Mouse (Mus musculus): ENCODE data around the gene Ihh. TPM values are rescaled to one million over a fixed set of nuclear protein-coding genes. Genes with fewer than 3 reads are reported as not detected.
A peak's percentile ranks its signal among the peaks of the same experiment; 100 is the strongest.

The Ihh gene
- total and polyA plus RNA-seq, 3 experiments, result not detected

GRCm38 (mm10) chr1:74967962-74968580 is 16.6 kb upstream of the Ihh start:
- H3K9me3 ChIP-seq (replicated peaks; ENCODE audit: low read length), result no peaks in the 10 kb centered on the region
- H3K27me3 ChIP-seq (replicated peaks), result no peaks in the 10 kb centered on the region
- H3K36me3 ChIP-seq (replicated peaks in 1 of 2; ENCODE audit: control insufficient read depth in 1 of 2, insufficient read depth in 1 of 2, low read length in 1 of 2), result no peaks in the 10 kb centered on the region
- H3K27ac ChIP-seq (ENCODE audit: insufficient read depth, low read depth), result no peak overlapping the region
- H3K9ac ChIP-seq (ENCODE audit: insufficient read depth, low read depth), result no peak overlapping the region
- no peak overlapping the region for H3K4me3 ChIP-seq (replicated peaks in 1 of 3; ENCODE audit: low read depth in 2 of 3, low read length in 2 of 3, poor library complexity in 1 of 3)
- no peaks in the 10 kb centered on the region for H3K79me2 ChIP-seq (replicated peaks; ENCODE audit: control insufficient read depth, extremely low read depth, insufficient read depth, poor library complexity, severe bottlenecking)
- DNase-seq (ENCODE audit: extremely low read depth), result no peak
- dilution Hi-C loops (cut with MboI; ENCODE audit: extremely low pct_ligation_motif_present, extremely low pct_unique_long_range_greater_than_20kb, low sequenced_read_pairs) (no loop called here), in situ Hi-C loops (cut with MboI; ENCODE audit: low pct_ligation_motif_present, low pct_unique_long_range_greater_than_20kb, low sequenced_read_pairs) (no loop called here)
- no peak for TF ChIP-seq JUN (IDR thresholded peaks at IDR 0.05; ENCODE audit: insufficient read depth, low read depth, low read length)
- no peak for TF ChIP-seq CHD2 (IDR thresholded peaks at IDR 0.05; ENCODE audit: low read length)
- no peak for TF ChIP-seq ZMIZ1 (IDR thresholded peaks at IDR 0.05; ENCODE audit: low read depth, low read length)
- TF ChIP-seq TCF12 (IDR thresholded peaks at IDR 0.05; ENCODE audit: low read depth, low read length), result no peak
- TF ChIP-seq RCOR1 (conservative IDR thresholded peaks at IDR 0.05; ENCODE audit: low read depth, low read length), result no peak
- TF ChIP-seq MEF2A (IDR thresholded peaks at IDR 0.05; ENCODE audit: borderline replicate concordance, low read depth, low read length), result no peak
- TF ChIP-seq ZNF384 (IDR thresholded peaks at IDR 0.05; ENCODE audit: low read depth, low read length), result no peak
- no peaks in the 10 kb centered on the region for H3K4me1 ChIP-seq (ENCODE audit: control insufficient read depth in 1 of 2, insufficient read depth in 2 of 2)
- H3K4me2 ChIP-seq (ENCODE audit: insufficient read depth, low read depth, poor library complexity, severe bottlenecking), result no peak overlapping the region

- no peak overlapping the region for H3K9ac ChIP-seq (ENCODE audit: insufficient read depth, low read depth)
- H3K9me3 ChIP-seq (replicated peaks; ENCODE audit: low read length), result no peaks in the 10 kb centered on the region
- TF ChIP-seq E2F4 (IDR thresholded peaks at IDR 0.05; ENCODE audit: insufficient replicate concordance, low read depth, low read length) (no peak), ELF1 (IDR thresholded peaks at IDR 0.05; ENCODE audit: low read depth, low read length) (peak; percentile 40; the same call in 1 of the 2 replicates), BHLHE40 (IDR thresholded peaks at IDR 0.05; ENCODE audit: low read depth, low read length) (peak; percentile 59), SIN3A (IDR thresholded peaks at IDR 0.05; ENCODE audit: low read length) (no peak), PAX5 (IDR thresholded peaks at IDR 0.05; ENCODE audit: low read length) (no peak), TBP (conservative IDR thresholded peaks at IDR 0.05; ENCODE audit: low read depth, low read length) (no peak), ZC3H11A (IDR thresholded peaks at IDR 0.05; ENCODE audit: low read depth, low read length) (0 out of 2 replicates have a peak, but pooled peaks have one; percentile 12), MXI1 (IDR thresholded peaks at IDR 0.05; ENCODE audit: low read depth, low read length) (no peak), JUN (IDR thresholded peaks at IDR 0.05; ENCODE audit: insufficient read depth, low read depth, low read length) (no peak), JUND (conservative IDR thresholded peaks at IDR 0.05; ENCODE audit: low read depth, low read length) (no peak), ZMIZ1 (IDR thresholded peaks at IDR 0.05; ENCODE audit: low read depth, low read length) (no peak), IRF4 (IDR thresholded peaks at IDR 0.05; ENCODE audit: low read depth, low read length) (no peak), MAZ (IDR thresholded peaks at IDR 0.05; ENCODE audit: low read depth, low read length) (no peak), MAX (IDR thresholded peaks at IDR 0.05; ENCODE audit: low read length) (peak; percentile 84), RAD21 (IDR thresholded peaks at IDR 0.05; ENCODE audit: low read depth, low read length) (peak; percentile 86), POLR2AphosphoS2 (IDR thresholded peaks at IDR 0.05; ENCODE audit: low read depth, low read length) (no peak), NELFE (IDR thresholded peaks at IDR 0.05; ENCODE audit: low read depth, low read length) (no peak; the same call in 1 of the 2 replicates), USF1 (IDR thresholded peaks at IDR 0.05; ENCODE audit: low read depth, low read length) (peak; percentile 55), CTCF (conservative IDR thresholded peaks at IDR 0.05 in 1 of 2, IDR thresholded peaks at IDR 0.05 in 1 of 2; ENCODE audit: low read depth in 2 of 2, low read length in 2 of 2) (peak; percentile 60 to 91), TCF12 (IDR thresholded peaks at IDR 0.05; ENCODE audit: low read depth, low read length) (no peak), USF2 (conservative IDR thresholded peaks at IDR 0.05; ENCODE audit: low read depth, low read length) (peak; percentile 34; the same call in 1 of the 2 replicates), MYC (IDR thresholded peaks at IDR 0.05; ENCODE audit: low read depth, low read length) (peak; percentile 93), SMC3 (IDR thresholded peaks at IDR 0.05; ENCODE audit: low read depth, low read length) (peak; percentile 79), MEF2A (IDR thresholded peaks at IDR 0.05; ENCODE audit: borderline replicate concordance, low read depth, low read length) (no peak), RCOR1 (conservative IDR thresholded peaks at IDR 0.05; ENCODE audit: low read depth, low read length) (no peak)
- DNase-seq (ENCODE audit: extremely low read depth), result peak; percentile 78
- peaks cover 9% of the 10 kb centered on the region for H3K27me3 ChIP-seq (replicated peaks)
- no peaks in the 10 kb centered on the region for H3K4me1 ChIP-seq (ENCODE audit: control insufficient read depth in 1 of 2, insufficient read depth in 2 of 2)
- H3K79me2 ChIP-seq (replicated peaks; ENCODE audit: control insufficient read depth, extremely low read depth, insufficient read depth, poor library complexity, severe bottlenecking), result no peaks in the 10 kb centered on the region
- dilution Hi-C loops (cut with MboI; ENCODE audit: extremely low pct_ligation_motif_present, extremely low pct_unique_long_range_greater_than_20kb, low sequenced_read_pairs), result no loop called here
- no peaks in the 10 kb centered on the region for H3K36me3 ChIP-seq (replicated peaks in 1 of 2; ENCODE audit: control insufficient read depth in 1 of 2, insufficient read depth in 1 of 2, low read length in 1 of 2)
- H3K4me2 ChIP-seq (ENCODE audit: insufficient read depth, low read depth, poor library complexity, severe bottlenecking), result no peak overlapping the region
- in situ Hi-C loops (cut with MboI; ENCODE audit: low pct_ligation_motif_present, low pct_unique_long_range_greater_than_20kb, low sequenced_read_pairs), result loop anchor here (5.0 kb wide), 1 partner anchor 33 kb away; no protein-coding TSS in a partner anchor
- no peak overlapping the region for H3K4me3 ChIP-seq (replicated peaks in 1 of 3; ENCODE audit: low read depth in 2 of 3, low read length in 2 of 3, poor library complexity in 1 of 3)
- H3K27ac ChIP-seq (ENCODE audit: insufficient read depth, low read depth), result no peak overlapping the region
Observed at GRCm38 (mm10) chr1:74964494-74965215, 13.2 kb upstream of the Ihh start.
